Mouse (Mus musculus): ENCODE data around the gene Ptbp2.

GRCm38 (mm10) chr3:119779261-119779660 lies 5.0 kb downstream of the Ptbp2 start:
- TF ChIP-seq CTCF (IDR thresholded peaks at IDR 0.05; ENCODE audit: borderline replicate concordance, insufficient read depth, low read depth, low read length) (no peak), POLR2A (IDR thresholded peaks at IDR 0.05; ENCODE audit: borderline replicate concordance, insufficient read depth, low read length) (no peak)

All from cerebellum, adult 2 months (tissue).